Mouse (Mus musculus) left cerebral cortex, postnatal 36 days (tissue): ENCODE data around the gene Pced1b. TPM values are rescaled to one million over a fixed set of nuclear protein-coding genes. Genes with fewer than 3 reads are reported as not detected.
"Not testable (repeated sequence)": the region's sequence is repeated elsewhere in the genome, so short reads cannot be mapped to it uniquely, and the experiment has no call there.

ENCODE experiments used
- DNase-seq, 2 experiments: peaks; one replicate each; pipeline ENCODE4 v3.0.0; 2021 to 2022; ENCODE audit warnings: low spot score in 2 of 2, mixed read lengths in 1 of 2
- intact Hi-C: fragments of 180-260 bp; cut with DNase I; formaldehyde crosslinking; loops from one replicate; pipeline ENCODE4 v1.15.1; 2025
- total RNA-seq, 2 experiments: library from RNA; stranded (reverse); gene quantifications; 2 replicates each; pipeline ENCODE4 v1.2.3; 2021

The Pced1b gene
- total RNA-seq, 2 experiments from 2014 or later = 6.4 to 7.9 TPM

GRCm38 (mm10) chr15:97360842-97361770, 114.2 kb downstream of the Pced1b start:
- intact Hi-C loops = no loop called here
- no peak for DNase-seq

- DNase-seq = no peak
Measured at GRCm38 (mm10) chr15:97361771-97362171, 114.9 kb downstream of the Pced1b start.

GRCm38 (mm10) chr15:97364271-97364670, 117.4 kb downstream of the Pced1b start:
- DNase-seq, intact Hi-C loops: not testable (repeated sequence)

More at GRCm38 (mm10) chr15:97361771-97362171, 114.9 kb downstream of the Pced1b start:
- intact Hi-C loops = no loop called here

GRCm38 (mm10) chr15:97364968-97365367, 118.1 kb downstream of the Pced1b start:
- intact Hi-C loops = no loop called here
- DNase-seq = no peak

- intact Hi-C loops = no loop called here
- no peak for DNase-seq
Measured at GRCm38 (mm10) chr15:97368035-97368608, 121.2 kb downstream of the Pced1b start.

GRCm38 (mm10) chr15:97368631-97369030, 121.7 kb downstream of the Pced1b start:
- DNase-seq = no peak
- intact Hi-C loops = no loop called here

GRCm38 (mm10) chr15:97369144-97369543, 122.2 kb downstream of the Pced1b start:
- no peak for DNase-seq
- intact Hi-C loops = no loop called here

GRCm38 (mm10) chr15:97370880-97371279, 124.0 kb downstream of the Pced1b start:
- DNase-seq = no peak
- intact Hi-C loops = no loop called here

GRCm38 (mm10) chr15:97372043-97372442, 125.1 kb downstream of the Pced1b start:
- DNase-seq, intact Hi-C loops: not testable (repeated sequence)

- intact Hi-C loops = no loop called here
- DNase-seq = no peak
Measured at GRCm38 (mm10) chr15:97372611-97373131, 125.8 kb downstream of the Pced1b start.

- no peak for DNase-seq
- intact Hi-C loops = no loop called here
Measured at GRCm38 (mm10) chr15:97373203-97374084, 126.5 kb downstream of the Pced1b start.

GRCm38 (mm10) chr15:97374085-97374844, 127.4 kb downstream of the Pced1b start:
- intact Hi-C loops = no loop called here
- DNase-seq = no peak

- DNase-seq = no peak
- intact Hi-C loops = no loop called here
Measured at GRCm38 (mm10) chr15:97374845-97375720, 128.2 kb downstream of the Pced1b start.

- intact Hi-C loops = no loop called here
- no peak for DNase-seq
Measured at GRCm38 (mm10) chr15:97376081-97376742, 129.3 kb downstream of the Pced1b start.

- intact Hi-C loops = no loop called here
- DNase-seq = no peak
Measured at GRCm38 (mm10) chr15:97376792-97377222, 129.9 kb downstream of the Pced1b start.

- DNase-seq = no peak
- intact Hi-C loops = no loop called here
Measured at GRCm38 (mm10) chr15:97378061-97378460, 131.2 kb downstream of the Pced1b start.

GRCm38 (mm10) chr15:97379489-97380304, 132.8 kb downstream of the Pced1b start:
- intact Hi-C loops = no loop called here
- DNase-seq = no peak
